Mouse (Mus musculus): ENCODE measurements around the gene Prkci.

- TF ChIP-seq GATA1 (IDR thresholded peaks at IDR 0.05; ENCODE audit: borderline replicate concordance, low read length) = no peak
- TF ChIP-seq FLI1 (IDR thresholded peaks at IDR 0.05; ENCODE audit: low read length) = no peak
Measured at GRCm38 (mm10) chr3:31085000-31085399, 89.5 kb downstream of the Prkci start.
